Mouse (Mus musculus) erythroblast, adult 5-6 weeks (primary cell): ENCODE measurements around the gene Serpinc1. TPM values are rescaled to one million over a fixed set of nuclear protein-coding genes. Genes with fewer than 3 reads are reported as not detected.
"Not testable (repeated sequence)": the region's sequence is repeated elsewhere in the genome, so short reads cannot be mapped to it uniquely, and the experiment has no call there.

Experiments used
- ATAC-seq: replicated peaks from 2 replicates; pipeline ENCODE4 v1.8.0; 2016; ENCODE audit warnings: moderate number of reproducible peaks, mild to moderate bottlenecking, moderate TSS enrichment, inconsistent platforms; ENCODE audit not compliant: poor library complexity, low FRiP score, severe bottlenecking
- total RNA-seq, 2 experiments: library from RNA; stranded (forward) in 1 of 2; stranded (reverse) in 1 of 2; fragments of 150-400 nt in 1 of 2; fragments of 200-764, 138-1000 nt in 1 of 2; gene quantifications; 2 replicates each; pipeline versions ENCODE4 v1.2.3 to v1.2.4; 2015 to 2017; ENCODE audit warnings: low replicate concordance in 2 of 2

Gene Serpinc1
- total RNA-seq, 2 experiments from 2014 or later, result 0.34 to 1.5 TPM

DNA sequence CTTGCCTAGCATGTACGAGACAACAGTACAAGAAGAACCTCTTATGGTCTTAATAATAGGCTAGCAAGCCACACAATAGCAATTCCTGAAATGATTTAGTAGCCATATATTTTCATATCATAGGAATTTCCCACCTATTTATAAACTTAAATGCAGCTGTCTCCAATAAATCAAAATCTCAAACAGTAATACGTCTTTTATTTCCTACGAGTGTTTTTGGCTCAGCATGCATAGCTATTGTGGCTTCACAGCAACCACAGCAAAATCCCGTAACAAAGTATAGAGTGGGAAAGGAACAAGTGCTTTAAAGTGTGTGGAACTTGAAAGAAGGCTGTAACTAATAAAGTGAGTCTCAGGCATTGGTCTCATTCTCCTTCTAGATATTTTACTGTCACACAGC, 32.1 kb downstream of the Serpinc1 start:
- no peak for ATAC-seq

DNA sequence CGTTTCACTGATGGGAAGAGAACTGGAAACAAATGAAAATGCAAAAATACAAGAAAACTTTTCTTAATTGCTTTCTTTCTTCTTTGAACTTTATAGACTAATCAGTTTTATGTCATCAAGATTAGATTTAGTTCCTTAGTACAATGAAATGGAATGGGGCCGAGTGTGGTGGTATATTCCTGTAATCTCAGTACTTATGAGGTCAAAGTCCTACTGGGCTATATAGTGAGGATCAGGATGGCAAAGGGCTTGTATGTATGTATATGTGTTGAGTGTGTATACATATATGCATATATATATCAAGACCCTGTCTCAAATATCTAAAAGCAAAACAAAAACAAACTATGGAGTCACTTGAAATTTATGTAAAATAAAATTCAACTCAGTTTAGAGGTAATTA, 38.0 kb downstream of the Serpinc1 start:
- ATAC-seq, result no peak

DNA sequence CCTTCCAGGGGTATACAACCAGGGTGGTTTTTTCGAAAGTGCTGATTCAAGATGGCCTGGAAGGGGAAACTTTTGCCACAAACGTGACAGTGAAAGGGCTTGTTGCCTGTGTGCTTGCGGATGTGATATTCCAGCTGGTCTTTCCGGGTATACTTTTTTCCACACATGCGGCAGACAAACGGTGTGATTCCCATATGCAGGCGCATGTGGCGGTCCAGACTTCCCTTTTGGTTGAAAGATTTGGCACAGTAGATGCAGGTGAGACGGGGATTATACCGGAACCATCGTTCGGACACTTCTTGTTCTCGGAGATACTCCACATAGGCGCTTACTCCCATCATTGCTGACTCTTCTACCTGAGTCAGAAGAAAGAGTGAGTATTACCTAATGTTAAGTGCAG, 41.7 kb downstream of the Serpinc1 start:
- ATAC-seq, result no peak

DNA sequence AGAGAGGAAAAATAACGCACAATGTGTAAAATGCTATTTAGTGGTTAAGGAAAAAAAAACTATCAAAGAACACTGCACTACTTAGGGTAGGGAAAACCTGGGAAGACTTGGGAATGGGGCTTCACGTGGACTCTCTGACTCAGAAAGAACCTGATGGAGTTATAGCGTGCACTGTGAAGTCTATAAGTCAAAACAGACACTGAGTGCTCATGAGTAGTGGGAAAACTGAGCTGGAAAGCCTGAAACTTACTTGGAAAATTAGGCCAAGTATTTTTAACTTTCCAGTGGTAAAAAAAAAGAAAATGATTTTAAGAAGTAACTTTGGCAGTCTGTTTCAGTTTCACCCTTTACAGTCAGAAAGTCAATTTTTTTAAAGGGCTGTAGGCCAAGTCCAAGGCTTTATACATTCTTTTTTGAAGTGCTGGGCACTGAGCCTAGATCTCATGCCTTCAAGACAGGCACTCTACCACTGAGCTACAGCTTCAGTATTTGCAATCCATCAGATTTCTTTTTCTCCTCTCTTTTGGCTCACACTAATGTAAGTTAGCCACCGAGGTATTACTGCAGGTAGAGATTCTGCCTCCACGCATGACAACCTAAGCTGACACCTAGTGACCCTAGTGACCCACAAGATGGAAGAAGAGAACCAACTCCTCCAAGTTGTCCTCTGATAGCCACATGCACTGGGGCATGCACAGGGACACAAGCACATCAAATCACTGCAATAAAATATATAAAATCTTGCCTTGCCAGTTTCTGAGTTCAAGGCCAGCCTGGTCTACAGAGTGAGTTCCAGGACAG, 47.2 kb downstream of the Serpinc1 start:
- ATAC-seq, result no peak

DNA sequence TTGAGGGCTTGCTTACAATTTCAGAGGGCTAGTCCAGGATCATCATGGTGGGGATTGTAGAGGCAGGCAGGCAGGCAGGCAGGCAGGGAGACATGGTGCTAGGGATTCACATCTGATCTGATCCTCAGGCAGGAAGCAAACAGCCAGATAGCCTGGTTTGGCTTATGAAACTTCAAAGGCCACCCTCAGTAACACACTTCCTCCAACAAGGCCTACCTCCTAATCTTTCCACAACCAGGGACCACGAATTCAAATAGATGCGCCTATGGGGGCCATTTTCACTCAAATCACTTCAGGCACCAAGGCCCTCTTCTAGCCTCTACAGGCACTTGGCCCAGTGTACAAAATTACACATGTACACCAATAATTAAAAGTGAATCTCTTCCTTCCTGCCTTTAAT, 48.8 kb downstream of the Serpinc1 start:
- ATAC-seq, result no peak

DNA sequence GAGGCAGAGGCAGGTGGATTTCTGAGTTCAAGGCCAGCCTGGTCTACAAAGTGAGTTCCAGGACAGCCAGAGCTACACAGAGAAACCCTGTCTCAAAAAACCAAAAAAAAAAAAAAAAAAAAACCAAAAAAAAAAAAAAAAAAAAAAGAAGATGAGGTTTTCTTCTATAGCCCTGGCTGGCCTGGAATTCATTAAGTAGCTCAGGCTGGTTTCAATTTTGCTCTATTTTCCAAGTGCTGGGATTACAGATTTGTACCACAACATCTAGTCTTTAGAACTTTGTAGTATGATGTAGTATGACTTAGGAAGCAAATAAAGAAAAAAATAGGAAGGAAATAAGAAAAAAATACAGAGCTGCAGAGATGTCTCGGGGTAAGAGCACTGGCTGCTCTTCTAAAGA, 50.0 kb downstream of the Serpinc1 start:
- ATAC-seq, result not testable (repeated sequence)

DNA sequence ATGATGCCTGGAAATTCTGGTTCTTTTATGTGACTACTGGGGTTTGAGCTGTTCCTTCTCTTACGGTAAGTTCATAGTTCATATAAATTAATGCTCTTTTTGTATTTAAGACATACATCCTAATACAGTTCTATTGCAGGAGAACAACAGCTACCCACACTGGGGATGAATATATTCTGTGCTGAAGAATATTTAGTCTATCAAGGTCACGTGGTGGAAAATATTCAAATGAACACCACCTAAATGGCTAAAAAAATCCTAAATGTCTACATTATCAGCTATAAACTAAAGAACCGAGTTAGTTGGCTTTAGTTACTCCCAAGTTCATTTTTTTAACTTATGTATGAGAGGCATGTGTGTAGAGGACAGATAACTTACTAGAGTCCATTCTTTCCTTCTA, 51.7 kb downstream of the Serpinc1 start:
- no peak for ATAC-seq

DNA sequence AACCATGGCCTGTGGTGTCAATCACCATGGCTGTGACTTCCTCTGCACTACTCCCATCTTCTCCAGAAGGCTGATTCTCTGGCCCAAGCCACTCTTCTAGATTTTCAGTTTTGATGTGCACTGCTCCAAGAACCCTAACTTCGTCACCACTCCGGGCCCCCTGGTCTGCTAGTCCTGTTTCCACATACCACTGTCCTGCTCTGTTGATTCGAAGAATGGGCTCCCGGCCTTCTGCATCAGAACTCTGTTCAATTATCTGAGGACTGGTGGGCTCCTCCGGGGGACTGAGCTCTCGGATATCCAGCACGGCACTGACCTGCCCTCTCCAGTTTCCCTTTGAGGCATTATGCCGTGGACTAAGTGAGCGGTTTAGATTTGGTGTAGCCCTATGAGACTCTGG, 53.5 kb downstream of the Serpinc1 start:
- ATAC-seq, result no peak

DNA sequence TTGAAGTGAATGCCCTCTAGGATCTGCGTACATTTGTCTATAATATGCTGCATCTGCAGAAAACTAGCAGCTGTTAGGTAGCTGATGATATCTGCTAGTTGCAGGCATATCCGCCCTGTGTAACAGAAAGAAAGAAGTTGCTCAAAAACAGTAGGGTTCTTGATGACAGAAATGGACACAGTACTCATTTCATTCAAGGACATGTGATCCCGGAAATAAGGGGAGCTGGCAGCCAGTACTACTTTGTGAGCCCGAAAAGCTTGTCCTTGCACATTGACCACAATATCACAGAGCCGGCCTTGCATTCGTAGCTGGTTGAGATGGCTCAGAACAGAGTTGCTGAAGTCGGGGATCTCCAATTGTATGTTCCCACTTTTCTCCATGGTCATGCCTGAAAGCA, 54.0 kb downstream of the Serpinc1 start:
- ATAC-seq, result no peak

DNA sequence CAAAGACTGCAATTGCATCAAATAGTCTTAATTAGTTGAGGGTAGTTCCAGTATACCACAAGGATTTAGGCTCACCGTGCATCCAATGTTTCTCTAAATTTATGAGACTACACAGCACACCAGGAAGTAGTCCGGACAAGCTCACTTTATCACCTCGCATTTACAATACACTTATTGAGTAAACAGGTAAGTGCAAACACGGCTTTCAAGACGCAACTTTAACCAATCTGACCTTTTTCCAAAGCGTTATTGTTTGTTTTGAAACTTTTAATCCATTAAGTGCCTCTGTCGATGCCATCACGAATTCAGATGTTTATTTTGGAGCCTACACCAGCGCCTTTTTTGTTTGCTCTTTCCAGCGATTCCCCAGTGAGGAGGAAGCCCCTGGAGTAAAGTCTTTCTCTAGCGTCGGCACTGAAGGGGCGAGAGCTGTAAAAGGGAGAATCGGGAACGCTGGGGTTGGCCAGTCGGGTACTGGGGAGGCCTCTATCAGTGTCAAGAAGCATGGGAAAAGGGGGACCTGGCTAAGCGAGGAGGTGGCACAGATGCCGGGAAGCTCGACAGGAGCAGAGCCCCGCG, 55.6 kb downstream of the Serpinc1 start:
- ATAC-seq, result no peak

DNA sequence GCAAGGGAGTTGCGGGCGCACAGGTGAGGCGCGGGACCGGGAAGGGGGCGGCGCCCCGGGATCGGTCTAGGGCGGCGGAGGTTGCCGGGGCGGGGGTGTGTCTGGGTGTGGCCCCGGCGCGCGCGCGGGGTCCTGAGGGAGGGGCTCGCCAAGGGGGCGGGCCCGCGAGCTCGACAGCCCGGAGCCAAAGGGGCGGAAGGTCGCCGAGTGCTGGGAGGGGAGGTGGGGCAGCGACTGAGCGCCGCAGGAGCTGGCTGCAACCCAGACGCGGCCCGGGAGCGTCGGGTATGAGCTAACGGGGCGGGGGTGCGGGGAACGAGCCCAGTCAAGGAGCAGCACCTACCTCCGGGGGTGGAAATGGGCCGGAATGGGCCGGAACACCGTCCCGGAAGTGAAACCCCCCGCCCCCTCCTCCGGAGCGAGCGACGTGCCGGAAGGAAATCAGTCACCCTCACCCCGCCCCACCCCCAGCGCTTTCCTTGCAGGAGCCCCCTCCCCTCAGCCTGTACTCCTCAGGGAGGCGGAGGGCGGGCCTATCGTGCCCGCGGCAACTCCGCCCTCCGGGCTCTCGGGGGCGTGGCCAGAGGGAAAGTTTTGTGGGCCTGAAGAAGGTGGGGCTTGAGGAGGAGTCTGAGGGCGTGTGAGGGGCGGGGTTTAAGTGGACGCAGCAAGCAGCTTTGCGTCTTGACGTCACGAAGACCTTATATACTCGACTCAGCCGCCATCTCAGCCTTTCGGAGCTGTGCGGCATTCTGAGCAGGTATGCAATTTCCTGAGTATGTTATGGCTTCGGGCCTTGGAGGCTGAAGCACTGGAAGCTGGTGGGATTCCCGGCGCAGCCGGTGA, 56.3 kb downstream of the Serpinc1 start, which contains the start of gene Zbtb37:
Gene Zbtb37 (minus strand): TSS at position 415 of the 846 bp plus-strand sequence.
- peak; percentile 86 for ATAC-seq

DNA sequence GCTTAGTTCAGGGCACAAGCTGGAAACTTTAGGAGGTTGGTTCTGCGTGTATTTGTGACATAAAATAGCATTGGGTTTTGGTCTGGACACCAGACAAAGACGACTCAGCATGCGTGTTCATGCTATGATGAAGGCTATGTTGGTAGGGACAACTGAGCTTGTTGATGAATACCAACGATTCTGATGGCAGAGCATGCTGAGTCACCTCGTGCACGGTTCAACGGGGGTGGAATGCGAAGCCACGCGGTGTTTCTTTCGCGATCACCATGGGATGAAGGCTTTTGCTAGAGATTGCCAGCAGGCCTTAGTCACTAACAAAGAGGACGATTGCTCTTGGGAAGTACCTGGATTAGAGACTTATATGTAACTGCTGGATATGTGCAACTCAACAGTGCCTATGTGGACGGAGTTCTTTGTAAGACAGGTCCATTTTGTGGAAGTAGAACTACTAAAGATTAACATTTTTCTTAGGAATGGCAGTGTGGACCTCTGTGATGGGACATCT, 56.9 kb downstream of the Serpinc1 start:
- ATAC-seq, result peak; percentile 74

DNA sequence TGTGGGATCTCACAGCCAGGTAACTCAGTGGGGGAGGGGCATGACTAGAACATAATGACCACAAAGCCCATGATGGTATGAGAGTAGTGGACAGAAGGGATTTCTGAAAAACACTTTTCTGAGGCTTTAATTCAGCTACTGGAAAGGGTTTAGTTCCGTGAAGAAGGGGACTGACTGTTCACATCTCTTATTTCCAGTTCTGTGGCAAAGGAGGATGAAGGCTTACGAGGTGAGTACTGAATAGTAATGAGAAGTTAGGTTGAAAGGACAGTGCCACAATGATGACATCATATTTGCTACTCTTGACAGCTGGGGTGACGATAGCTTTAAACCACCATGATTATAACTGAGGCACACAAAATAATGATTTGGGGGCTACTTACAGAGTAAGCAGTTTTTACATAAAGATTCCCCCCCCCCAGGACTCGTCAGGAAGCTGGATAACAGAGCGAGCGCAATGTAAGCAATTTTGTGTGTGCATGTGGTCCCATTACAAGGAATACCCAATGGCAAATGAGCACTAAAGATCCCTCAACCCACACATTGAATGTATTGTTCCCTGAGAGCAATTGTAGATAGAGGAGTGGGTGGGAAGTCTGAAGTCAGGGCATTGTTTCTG, 57.5 kb downstream of the Serpinc1 start:
- peak; percentile 32; the same call in 1 of the 2 replicates for ATAC-seq

DNA sequence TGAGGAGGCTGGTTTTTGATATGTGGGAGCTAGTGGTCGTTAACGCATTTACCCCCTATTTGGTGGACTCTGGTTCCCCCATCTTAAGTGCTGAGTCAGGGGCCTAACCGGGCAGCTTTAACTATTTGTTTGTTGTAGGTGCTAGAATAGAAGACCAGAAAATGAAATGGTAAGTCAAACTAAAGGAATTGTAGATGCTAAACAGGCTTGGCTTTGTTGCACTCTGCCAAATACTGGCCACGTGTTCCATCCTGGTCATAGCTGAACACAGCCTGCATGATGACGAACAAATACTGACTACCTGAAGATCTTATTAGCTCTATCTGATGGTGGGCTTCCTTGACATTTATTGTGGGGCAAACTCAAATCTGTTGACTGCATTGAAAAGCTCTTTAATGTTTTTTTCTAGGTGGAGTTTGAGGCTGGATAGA, 58.0 kb downstream of the Serpinc1 start:
- ATAC-seq, result no peak

DNA sequence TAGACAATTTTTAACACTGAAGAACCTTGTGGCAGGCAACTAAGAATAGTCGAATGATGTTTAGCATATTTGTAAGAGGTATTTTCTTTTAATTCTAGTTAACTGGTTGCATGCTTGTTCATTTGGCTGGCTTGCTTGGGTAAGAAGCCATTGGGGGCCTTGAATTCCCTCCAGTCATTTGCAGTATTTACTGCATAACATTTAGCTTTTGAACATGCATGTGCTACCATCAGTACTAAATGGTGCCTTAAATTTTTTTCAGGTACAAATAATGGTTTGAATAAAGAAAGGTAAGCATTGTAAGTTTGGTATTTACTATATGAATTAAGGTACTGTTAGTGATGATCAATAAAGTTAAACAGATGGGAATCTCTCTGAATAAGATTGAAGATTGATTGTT, 58.6 kb downstream of the Serpinc1 start:
- no peak for ATAC-seq

DNA sequence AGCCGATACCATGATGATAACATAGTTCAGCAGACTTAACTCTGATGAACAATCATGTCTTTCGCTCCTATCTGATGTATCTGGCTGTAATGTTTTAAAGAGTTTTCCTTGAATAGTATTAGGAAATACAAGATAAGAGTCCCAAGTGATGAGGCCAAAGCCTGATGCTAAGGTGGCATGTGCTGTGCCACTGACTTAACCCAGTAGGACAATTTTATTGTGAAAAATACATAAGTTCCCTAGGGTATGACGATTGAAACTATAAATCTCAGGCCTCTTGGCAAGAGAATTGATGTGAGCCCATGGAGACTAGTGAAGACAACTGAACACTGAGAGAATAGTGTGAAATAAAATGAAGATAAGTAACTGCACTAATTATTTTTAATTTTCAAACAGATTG, 59.2 kb downstream of the Serpinc1 start:
- ATAC-seq, result no peak

DNA sequence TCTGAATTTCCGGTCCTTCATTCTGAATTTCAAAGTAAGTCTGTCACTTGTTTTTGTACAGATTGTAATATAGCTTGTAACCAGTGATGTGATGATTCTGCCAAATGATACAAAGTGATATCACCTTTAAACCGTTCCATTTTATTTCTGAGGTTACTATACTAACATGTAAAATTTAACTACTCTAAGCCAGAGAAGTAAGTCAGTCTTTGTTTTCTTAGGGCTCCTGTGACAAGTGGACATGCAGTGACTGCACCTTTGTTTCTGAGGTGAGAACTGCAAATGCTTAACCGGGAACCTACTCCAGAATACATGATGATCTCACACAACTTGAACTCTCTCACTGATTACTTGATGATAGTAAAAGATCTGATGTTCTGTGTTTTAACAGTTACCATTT, 59.6 kb downstream of the Serpinc1 start:
- ATAC-seq, result no peak

DNA sequence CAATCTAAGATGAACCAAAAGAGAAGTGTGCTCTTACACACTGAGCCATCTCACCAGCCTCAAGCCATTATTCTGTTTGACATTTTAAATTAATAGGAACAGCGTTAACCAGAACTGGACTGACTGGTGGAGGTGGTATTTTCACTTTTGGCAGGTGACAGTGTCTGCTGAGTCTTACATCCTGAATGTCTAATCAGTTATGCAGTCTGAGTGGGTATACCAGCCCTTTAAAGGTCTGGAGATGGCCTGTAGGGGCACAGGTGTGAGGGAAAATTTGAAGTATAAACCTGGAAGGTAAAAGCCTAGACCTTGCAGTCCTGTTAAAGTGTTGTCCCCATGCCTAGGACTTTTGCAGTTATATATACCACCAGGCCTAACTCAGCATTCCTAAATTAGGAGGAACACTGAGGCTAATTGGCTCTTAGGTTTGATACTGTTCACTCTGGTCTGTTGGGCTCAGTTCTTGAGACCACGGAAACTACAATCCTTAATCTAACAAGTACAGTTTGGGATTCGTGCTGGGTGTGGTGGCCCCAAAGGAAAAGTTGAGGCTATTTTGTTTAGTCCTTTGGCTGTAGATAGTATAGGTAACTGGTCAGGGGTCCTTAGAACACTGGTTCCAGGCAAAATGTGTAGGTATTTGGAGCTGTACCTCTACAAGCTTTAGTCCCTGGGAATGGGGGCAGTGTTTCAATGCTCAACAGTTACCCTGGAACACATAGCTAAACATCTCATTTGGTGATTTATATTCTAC, 60.8 kb downstream of the Serpinc1 start:
- ATAC-seq, result no peak

DNA sequence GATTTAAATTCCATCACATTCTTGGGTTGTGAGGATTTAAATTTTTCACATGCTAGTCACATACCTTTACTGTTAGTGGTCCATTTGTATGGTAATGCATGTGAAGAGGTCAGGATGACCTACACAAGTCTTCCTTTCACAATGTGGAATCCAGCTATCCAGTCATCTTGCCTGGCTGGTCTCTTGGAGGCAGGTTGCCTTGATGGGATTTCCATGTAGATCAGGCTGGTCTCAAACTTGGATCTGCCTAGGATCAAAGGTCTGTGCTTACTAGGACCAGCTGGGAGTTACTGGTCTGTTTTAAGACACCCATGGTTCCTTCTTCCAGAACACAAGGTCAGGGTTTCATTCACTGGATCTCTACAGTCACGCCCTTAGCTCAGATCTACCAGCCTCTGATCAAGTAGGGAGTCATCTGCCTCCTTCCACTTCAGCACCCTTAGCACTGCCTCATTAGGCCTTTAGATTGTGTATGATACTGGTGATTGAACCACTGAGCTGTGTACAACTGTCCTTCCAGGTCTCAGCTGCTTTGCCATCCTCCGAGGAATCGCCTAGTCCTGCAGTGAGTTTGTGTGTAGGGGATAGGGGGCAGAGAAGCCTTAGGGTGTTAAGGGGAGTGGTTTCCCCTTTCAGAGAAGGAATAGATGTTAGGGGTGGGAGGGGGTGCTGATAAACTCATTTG, 61.5 kb downstream of the Serpinc1 start:
- no peak for ATAC-seq
